Mouse (Mus musculus) layer of hippocampus, adult 2 months (tissue): ENCODE measurements around the gene Ephb1. TPM values are rescaled to one million over a fixed set of nuclear protein-coding genes. Genes with fewer than 3 reads are reported as not detected.

ENCODE experiments used
- DNase-seq, 2 experiments: peaks; one replicate each; pipeline ENCODE4 v3.0.0; 2022; ENCODE audit warnings: low spot score in 2 of 2
- H3K27ac ChIP-seq: fragments of 200-600 bp; 2 replicates; pipeline ENCODE4 v1.8.1; 2022
- H3K4me3 ChIP-seq: fragments of 200-600 bp; 2 replicates; pipeline ENCODE4 v1.8.1; 2022; ENCODE audit warnings: mild to moderate bottlenecking
- CTCF ChIP-seq: fragments of 200-600 bp; conservative IDR thresholded peaks from 2 replicates; pipeline ENCODE4 v1.8.1; 2022; ENCODE audit warnings: antibody characterized with exemption, mild to moderate bottlenecking, moderate library complexity
- total RNA-seq, 2 experiments: library from RNA; stranded (reverse); gene quantifications; 2 replicates each; pipeline ENCODE4 v1.2.3; 2021

The Ephb1 gene
- total RNA-seq, 2 experiments from 2014 or later = 23.5 to 26.3 TPM

DNA sequence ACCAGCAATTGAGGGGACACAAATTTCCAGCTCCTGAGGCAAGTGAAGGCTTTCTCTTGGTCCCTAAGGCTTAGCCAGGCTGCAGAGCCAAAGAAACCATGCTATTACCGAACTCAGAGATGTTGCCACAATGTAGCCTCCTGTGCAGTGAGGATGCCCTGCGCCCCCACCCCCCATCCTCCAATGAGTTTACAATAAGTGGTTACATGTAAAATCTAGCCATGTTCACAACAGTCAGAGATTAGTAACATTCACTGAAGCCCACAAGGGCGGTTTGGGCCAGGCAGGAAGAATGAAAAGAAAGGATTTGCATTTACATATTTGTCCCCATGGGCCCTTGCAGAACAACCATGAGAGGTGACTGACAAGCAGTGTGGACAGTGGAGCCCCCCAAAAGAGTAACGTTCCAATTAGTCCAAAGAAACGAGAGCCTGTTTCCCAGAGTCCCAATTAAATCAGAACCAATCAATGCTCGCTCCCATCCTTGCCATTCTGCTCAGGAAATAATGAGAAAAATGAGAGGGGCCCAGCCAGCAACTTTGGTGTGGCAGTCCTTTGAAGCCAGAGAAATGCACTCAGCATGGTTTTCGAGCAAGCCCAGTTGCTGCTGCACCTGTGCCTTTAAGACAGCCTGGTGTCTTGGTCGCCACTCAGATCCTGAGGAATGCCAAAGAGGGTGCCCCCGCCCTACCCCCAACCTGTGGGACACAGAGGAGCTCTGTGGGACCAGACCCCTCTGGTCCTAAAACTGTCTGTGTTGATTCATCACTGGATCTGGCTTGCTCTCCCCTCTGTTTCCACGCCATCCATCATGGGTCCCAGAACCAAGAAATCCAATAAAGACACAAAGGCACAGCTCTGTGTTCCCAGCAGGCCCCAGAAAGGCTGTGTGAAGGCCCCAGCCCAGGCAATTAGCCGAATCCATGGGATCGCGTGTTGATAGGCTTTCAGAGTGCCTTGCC is 161.5 kb downstream of the Ephb1 start:
- DNase-seq = peak in 1 of 2 experiments; percentile 44
- no peak for TF ChIP-seq CTCF
- Histone ChIP-seq H3K4me3 (no peak overlapping the region), H3K27ac (peak overlapping the region; percentile 73)

- no peak overlapping the region for H3K4me3 ChIP-seq
- no peak for TF ChIP-seq CTCF
Observed at GRCm38 (mm10) chr9:102190058-102190457, 164.4 kb downstream of the Ephb1 start.

DNA sequence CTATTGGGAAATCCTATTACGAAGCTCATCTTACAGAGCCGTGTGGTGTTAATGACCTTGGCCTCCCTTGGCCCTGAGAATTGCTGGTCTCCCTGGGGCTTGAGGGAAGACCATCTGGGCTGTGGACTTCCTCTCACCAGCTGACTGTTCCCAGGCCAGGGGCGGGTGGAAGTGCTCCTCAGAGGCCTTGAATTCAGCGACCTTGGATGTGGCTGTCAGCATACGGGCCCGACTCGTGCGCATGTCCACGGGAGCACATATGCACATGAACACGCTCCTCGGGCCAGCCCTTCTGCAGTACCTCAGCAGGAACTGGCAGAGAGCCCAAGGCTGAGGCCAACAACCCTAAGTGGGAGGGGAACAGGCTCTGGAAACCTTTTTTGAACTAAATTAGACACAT is 165.1 kb downstream of the Ephb1 start:
- H3K27ac ChIP-seq = no peak overlapping the region
- no peak overlapping the region for H3K4me3 ChIP-seq

More at GRCm38 (mm10) chr9:102190058-102190457, 164.4 kb downstream of the Ephb1 start:
- no peak overlapping the region for H3K27ac ChIP-seq
- DNase-seq = no peak

GRCm38 (mm10) chr9:102183663-102184274 is 170.7 kb downstream of the Ephb1 start:
- peak in 1 of 2 experiments; percentile 32 for DNase-seq

More for the DNA sequence above, 165.1 kb downstream of the Ephb1 start:
- no peak for DNase-seq
- TF ChIP-seq CTCF = no peak

GRCm38 (mm10) chr9:102181810-102182490 is 172.5 kb downstream of the Ephb1 start:
- Histone ChIP-seq H3K27ac (peak overlapping the region; percentile 64), H3K4me3 (no peak overlapping the region)
- no peak for TF ChIP-seq CTCF
- no peak for DNase-seq

More at GRCm38 (mm10) chr9:102183663-102184274, 170.7 kb downstream of the Ephb1 start:
- TF ChIP-seq CTCF = no peak
- Histone ChIP-seq H3K4me3 (peak overlapping the region; percentile 9; the same call in 1 of the 2 replicates), H3K27ac (peak overlapping the region; percentile 72)

GRCm38 (mm10) chr9:102181276-102181675 is 173.2 kb downstream of the Ephb1 start:
- Histone ChIP-seq H3K27ac (peak overlapping the region; percentile 64; the same call in 1 of the 2 replicates), H3K4me3 (no peak overlapping the region)
- TF ChIP-seq CTCF = no peak
- DNase-seq = no peak

GRCm38 (mm10) chr9:102180486-102180885 is 174.0 kb downstream of the Ephb1 start:
- TF ChIP-seq CTCF = no peak
- H3K27ac ChIP-seq = no peak overlapping the region
- no peak for DNase-seq
- no peak overlapping the region for H3K4me3 ChIP-seq

GRCm38 (mm10) chr9:102180070-102180469 is 174.4 kb downstream of the Ephb1 start:
- Histone ChIP-seq H3K4me3 (no peak overlapping the region), H3K27ac (no peak overlapping the region)
- DNase-seq = no peak
- TF ChIP-seq CTCF = no peak

GRCm38 (mm10) chr9:102169706-102170105 is 184.8 kb downstream of the Ephb1 start:
- no peak overlapping the region for H3K4me3 ChIP-seq
- no peak overlapping the region for H3K27ac ChIP-seq
- DNase-seq = no peak
- no peak for TF ChIP-seq CTCF

DNA sequence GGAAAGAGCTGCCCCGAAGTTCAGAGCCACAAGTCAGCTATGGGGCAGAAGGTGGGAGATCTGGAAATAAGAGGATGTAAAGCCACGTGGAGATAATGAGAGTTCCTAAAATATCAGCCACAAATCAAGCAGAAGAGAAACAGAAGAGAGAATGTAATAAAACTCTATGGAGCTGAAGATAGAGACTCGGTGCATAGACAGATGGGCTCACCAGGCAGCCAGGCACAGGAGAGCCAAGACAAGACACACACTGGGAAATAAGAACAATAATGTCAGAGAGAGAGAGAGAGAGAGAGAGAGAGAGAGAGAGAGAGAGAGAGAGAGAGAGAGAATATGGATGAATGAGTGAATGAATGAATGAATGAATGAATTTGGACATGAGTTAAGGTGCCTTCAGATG is 198.6 kb downstream of the Ephb1 start:
- no peak for DNase-seq
- H3K4me3 ChIP-seq = no peak overlapping the region
- no peak for TF ChIP-seq CTCF
- H3K27ac ChIP-seq = no peak overlapping the region

GRCm38 (mm10) chr9:102139181-102139580 is 215.3 kb downstream of the Ephb1 start:
- Histone ChIP-seq H3K27ac (peak overlapping the region; percentile 54; the same call in 1 of the 2 replicates), H3K4me3 (no peak overlapping the region)
- no peak for DNase-seq
- TF ChIP-seq CTCF = no peak

GRCm38 (mm10) chr9:102138671-102139070 is 215.8 kb downstream of the Ephb1 start:
- peak overlapping the region; percentile 54; the same call in 1 of the 2 replicates for H3K27ac ChIP-seq
- DNase-seq = peak; percentile 50 to 53
- TF ChIP-seq CTCF = no peak
- H3K4me3 ChIP-seq = no peak overlapping the region

DNA sequence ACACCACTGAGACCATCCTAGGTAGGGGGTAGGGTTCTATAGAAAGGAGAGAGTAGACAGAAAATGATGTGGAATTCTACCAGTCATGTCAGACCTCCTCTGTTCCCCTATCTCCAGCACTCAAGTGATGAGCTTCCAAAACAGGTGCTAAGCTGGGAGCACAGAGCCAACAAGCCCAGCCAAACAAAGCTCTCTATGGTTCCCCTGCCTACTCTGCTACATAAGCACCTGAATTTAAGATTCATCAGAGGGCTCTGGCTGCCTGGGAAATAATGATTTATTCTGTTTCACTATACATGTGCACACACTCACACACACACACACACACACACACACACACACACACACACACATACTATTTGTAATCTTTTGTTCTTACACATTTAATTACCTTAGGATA is 216.3 kb downstream of the Ephb1 start:
- DNase-seq = no peak

More for the DNA sequence above, 216.3 kb downstream of the Ephb1 start:
- TF ChIP-seq CTCF = no peak
- Histone ChIP-seq H3K27ac (no peak overlapping the region), H3K4me3 (no peak overlapping the region)
